Mouse (Mus musculus): ENCODE results near the gene Peg10. TPM values are rescaled to one million over a fixed set of nuclear protein-coding genes. Genes with fewer than 3 reads are reported as not detected.

The Peg10 gene
- polyA plus RNA-seq, 1 experiment, result 23.0 TPM

- H3K36me3 ChIP-seq (ENCODE audit: control insufficient read depth, insufficient read depth, low read length), result no peaks in the 10 kb centered on the region
Observed at GRCm38 (mm10) chr6:4722142-4722541, 25.0 kb upstream of the Peg10 start.

GRCm38 (mm10) chr6:4722739-4723138 lies 24.4 kb upstream of the Peg10 start:
- no peak for TF ChIP-seq POLR2A (IDR thresholded peaks at IDR 0.05; ENCODE audit: control insufficient read depth, low read depth, low read length)
- TF ChIP-seq CTCF (IDR thresholded peaks at IDR 0.05; ENCODE audit: control insufficient read depth, insufficient read depth, insufficient replicate concordance, low read depth, low read length), result no peak
- H3K4me3 ChIP-seq (ENCODE audit: control insufficient read depth, low read depth, low read length), result no peak overlapping the region
- H3K4me1 ChIP-seq (ENCODE audit: control insufficient read depth, insufficient read depth, low read length), result no peaks in the 10 kb centered on the region
- no peaks in the 10 kb centered on the region for H3K27me3 ChIP-seq (ENCODE audit: control insufficient read depth, insufficient read depth, low read length)
- no peak overlapping the region for H3K27ac ChIP-seq (ENCODE audit: control insufficient read depth, insufficient read depth, low read depth, low read length)
- H3K36me3 ChIP-seq (ENCODE audit: control insufficient read depth, insufficient read depth, low read length), result no peaks in the 10 kb centered on the region

More at GRCm38 (mm10) chr6:4722142-4722541, 25.0 kb upstream of the Peg10 start:
- Histone ChIP-seq H3K4me1 (ENCODE audit: control insufficient read depth, insufficient read depth, low read length) (no peaks in the 10 kb centered on the region), H3K27me3 (ENCODE audit: control insufficient read depth, insufficient read depth, low read length) (no peaks in the 10 kb centered on the region), H3K4me3 (ENCODE audit: control insufficient read depth, low read depth, low read length) (no peak overlapping the region), H3K27ac (ENCODE audit: control insufficient read depth, insufficient read depth, low read depth, low read length) (no peak overlapping the region)
- TF ChIP-seq POLR2A (IDR thresholded peaks at IDR 0.05; ENCODE audit: control insufficient read depth, low read depth, low read length) (no peak), CTCF (IDR thresholded peaks at IDR 0.05; ENCODE audit: control insufficient read depth, insufficient read depth, insufficient replicate concordance, low read depth, low read length) (no peak)

GRCm38 (mm10) chr6:4723998-4724757 lies 22.9 kb upstream of the Peg10 start:
- Histone ChIP-seq H3K27me3 (ENCODE audit: control insufficient read depth, insufficient read depth, low read length) (no peaks in the 10 kb centered on the region), H3K4me1 (ENCODE audit: control insufficient read depth, insufficient read depth, low read length) (no peaks in the 10 kb centered on the region), H3K4me3 (ENCODE audit: control insufficient read depth, low read depth, low read length) (no peak overlapping the region), H3K27ac (ENCODE audit: control insufficient read depth, insufficient read depth, low read depth, low read length) (no peak overlapping the region), H3K36me3 (ENCODE audit: control insufficient read depth, insufficient read depth, low read length) (no peaks in the 10 kb centered on the region)
- TF ChIP-seq POLR2A (IDR thresholded peaks at IDR 0.05; ENCODE audit: control insufficient read depth, low read depth, low read length) (no peak), CTCF (IDR thresholded peaks at IDR 0.05; ENCODE audit: control insufficient read depth, insufficient read depth, insufficient replicate concordance, low read depth, low read length) (no peak)

DNA sequence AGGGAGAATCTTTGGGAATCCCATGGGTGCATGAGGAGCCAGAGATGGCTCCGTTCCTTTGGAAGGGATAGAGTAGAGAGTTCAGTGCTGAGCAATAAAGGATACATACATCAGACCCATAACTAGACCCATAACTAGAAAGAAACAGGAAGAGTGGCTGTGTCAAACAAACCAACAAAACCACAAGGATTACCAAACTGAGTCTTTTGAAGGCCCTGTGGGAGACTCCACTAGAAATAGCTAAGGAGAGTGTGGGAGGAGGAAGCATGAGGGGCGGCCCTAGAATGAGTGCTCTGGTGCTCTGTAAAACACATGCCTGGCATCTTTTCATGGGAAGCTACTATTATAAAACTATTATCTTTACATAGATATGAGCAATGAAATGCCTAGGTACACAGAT lies 18.8 kb upstream of the Peg10 start:
- Histone ChIP-seq H3K27me3 (ENCODE audit: control insufficient read depth, insufficient read depth, low read length) (no peaks in the 10 kb centered on the region), H3K4me3 (ENCODE audit: control insufficient read depth, low read depth, low read length) (no peak overlapping the region), H3K27ac (ENCODE audit: control insufficient read depth, insufficient read depth, low read depth, low read length) (no peak overlapping the region), H3K4me1 (ENCODE audit: control insufficient read depth, insufficient read depth, low read length) (no peaks in the 10 kb centered on the region), H3K36me3 (ENCODE audit: control insufficient read depth, insufficient read depth, low read length) (no peaks in the 10 kb centered on the region)
- TF ChIP-seq POLR2A (IDR thresholded peaks at IDR 0.05; ENCODE audit: control insufficient read depth, low read depth, low read length), result no peak
- no peak for TF ChIP-seq CTCF (IDR thresholded peaks at IDR 0.05; ENCODE audit: control insufficient read depth, insufficient read depth, insufficient replicate concordance, low read depth, low read length)

DNA sequence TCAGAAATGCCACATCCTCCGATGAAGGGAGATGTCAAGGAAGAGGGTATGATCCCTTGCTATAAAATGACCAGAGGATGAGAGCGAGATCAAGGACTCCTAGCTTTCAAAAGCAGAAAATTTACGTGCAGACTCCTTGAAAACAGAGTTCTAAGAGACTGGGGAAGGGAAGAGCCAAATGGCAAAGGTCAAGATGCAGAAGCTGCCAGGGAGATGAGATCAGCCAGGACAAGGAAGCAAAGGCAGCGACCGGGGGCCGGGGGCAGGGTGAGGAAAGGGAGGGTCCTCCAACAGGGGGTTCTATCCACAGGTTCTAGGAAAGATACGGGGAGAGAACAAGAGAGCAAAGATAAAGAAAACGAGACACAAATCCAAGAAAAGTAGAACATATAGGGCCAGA lies 15.4 kb upstream of the Peg10 start:
- TF ChIP-seq POLR2A (IDR thresholded peaks at IDR 0.05; ENCODE audit: control insufficient read depth, low read depth, low read length) (no peak), CTCF (IDR thresholded peaks at IDR 0.05; ENCODE audit: control insufficient read depth, insufficient read depth, insufficient replicate concordance, low read depth, low read length) (no peak)
- Histone ChIP-seq H3K36me3 (ENCODE audit: control insufficient read depth, insufficient read depth, low read length) (no peaks in the 10 kb centered on the region), H3K4me3 (ENCODE audit: control insufficient read depth, low read depth, low read length) (no peak overlapping the region), H3K4me1 (ENCODE audit: control insufficient read depth, insufficient read depth, low read length) (no peaks in the 10 kb centered on the region), H3K27me3 (ENCODE audit: control insufficient read depth, insufficient read depth, low read length) (no peaks in the 10 kb centered on the region), H3K27ac (ENCODE audit: control insufficient read depth, insufficient read depth, low read depth, low read length) (no peak overlapping the region)

DNA sequence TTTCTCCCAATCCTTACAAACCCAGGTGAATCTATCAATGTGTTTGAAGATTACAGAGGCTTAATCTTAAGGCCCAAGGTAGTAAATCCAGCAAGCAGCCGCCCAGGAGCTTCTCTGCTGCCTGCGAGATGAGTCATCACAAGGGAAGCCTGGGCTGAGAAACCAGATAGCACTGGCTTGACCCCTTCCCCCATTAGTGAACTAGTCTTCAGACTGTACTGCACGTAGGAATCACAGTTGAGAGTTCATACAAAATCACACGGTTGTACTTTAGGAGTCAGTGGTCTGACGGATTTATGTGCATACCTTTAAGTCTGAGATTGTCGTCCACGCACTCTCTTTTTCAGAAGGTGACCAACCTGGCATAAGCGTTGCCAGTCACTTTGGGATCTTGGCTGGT lies 13.9 kb upstream of the Peg10 start:
- Histone ChIP-seq H3K36me3 (ENCODE audit: control insufficient read depth, insufficient read depth, low read length) (no peaks in the 10 kb centered on the region), H3K4me1 (ENCODE audit: control insufficient read depth, insufficient read depth, low read length) (no peaks in the 10 kb centered on the region), H3K4me3 (ENCODE audit: control insufficient read depth, low read depth, low read length) (no peak overlapping the region), H3K27ac (ENCODE audit: control insufficient read depth, insufficient read depth, low read depth, low read length) (no peak overlapping the region), H3K27me3 (ENCODE audit: control insufficient read depth, insufficient read depth, low read length) (no peaks in the 10 kb centered on the region)
- TF ChIP-seq CTCF (IDR thresholded peaks at IDR 0.05; ENCODE audit: control insufficient read depth, insufficient read depth, insufficient replicate concordance, low read depth, low read length), result no peak
- TF ChIP-seq POLR2A (IDR thresholded peaks at IDR 0.05; ENCODE audit: control insufficient read depth, low read depth, low read length), result no peak

- H3K36me3 ChIP-seq (ENCODE audit: control insufficient read depth, insufficient read depth, low read length), result no peaks in the 10 kb centered on the region
- TF ChIP-seq POLR2A (IDR thresholded peaks at IDR 0.05; ENCODE audit: control insufficient read depth, low read depth, low read length) (no peak), CTCF (IDR thresholded peaks at IDR 0.05; ENCODE audit: control insufficient read depth, insufficient read depth, insufficient replicate concordance, low read depth, low read length) (no peak)
- H3K27ac ChIP-seq (ENCODE audit: control insufficient read depth, insufficient read depth, low read depth, low read length), result no peak overlapping the region
- no peaks in the 10 kb centered on the region for H3K4me1 ChIP-seq (ENCODE audit: control insufficient read depth, insufficient read depth, low read length)
- H3K4me3 ChIP-seq (ENCODE audit: control insufficient read depth, low read depth, low read length), result no peak overlapping the region
- H3K27me3 ChIP-seq (ENCODE audit: control insufficient read depth, insufficient read depth, low read length), result no peaks in the 10 kb centered on the region
Observed at GRCm38 (mm10) chr6:4736372-4736771, 10.7 kb upstream of the Peg10 start.
